Mouse (Mus musculus) WW6 (cell line): ENCODE measurements around the gene Tmem132c.

Source experiments
- DNase-seq: peaks from one replicate; pipeline ENCODE4 v3.0.0-alpha.2; 2013; ENCODE audit warnings: low read depth, low spot score

The Tmem132c gene

GRCm38 (mm10) chr5:127488666-127489065 lies 247.1 kb downstream of the Tmem132c start:
- DNase-seq, result no peak

DNA sequence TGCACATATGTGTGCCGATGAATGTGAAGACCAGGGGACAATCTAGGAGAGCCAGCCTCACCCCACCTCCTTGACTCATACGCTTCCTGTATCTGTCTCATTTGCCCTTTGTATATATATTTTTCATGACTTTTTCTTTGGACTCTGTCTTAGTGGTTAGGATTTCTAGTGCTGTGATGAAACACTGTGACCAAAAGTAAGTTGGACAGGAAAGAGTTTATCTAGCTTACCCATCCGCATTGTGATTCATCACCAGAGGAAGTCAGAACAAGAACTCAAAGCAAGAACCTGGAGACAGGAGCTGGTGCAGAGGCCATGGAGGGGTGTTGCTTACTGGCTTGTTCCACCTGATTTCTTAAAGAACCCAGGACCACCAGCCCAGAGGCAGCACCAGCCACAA lies 250.1 kb downstream of the Tmem132c start:
- no peak for DNase-seq

DNA sequence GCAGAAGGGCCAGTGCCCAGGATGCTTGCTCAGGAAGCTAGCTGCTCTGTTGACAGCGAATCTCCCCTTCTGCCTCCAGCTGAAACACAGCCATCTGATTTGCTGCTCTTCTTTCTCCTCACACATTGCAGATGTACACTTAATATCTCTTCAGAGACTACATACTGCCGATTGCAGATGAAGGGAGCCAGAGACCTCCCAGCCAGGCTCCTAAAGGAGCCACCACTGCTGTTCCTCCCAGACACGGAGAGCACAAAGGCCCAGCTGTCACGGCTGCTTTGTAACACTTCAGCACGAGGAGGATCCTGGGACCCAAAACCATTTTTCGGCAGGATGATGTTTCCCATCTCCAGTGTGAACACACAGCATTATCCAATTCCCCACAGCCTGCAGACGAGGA lies 255.3 kb downstream of the Tmem132c start:
- DNase-seq, result no peak

GRCm38 (mm10) chr5:127499151-127499827 lies 257.7 kb downstream of the Tmem132c start:
- no peak for DNase-seq

GRCm38 (mm10) chr5:127502838-127503237 lies 261.2 kb downstream of the Tmem132c start:
- DNase-seq, result no peak

- DNase-seq, result no peak
Measured at GRCm38 (mm10) chr5:127505697-127506096, 264.1 kb downstream of the Tmem132c start.

DNA sequence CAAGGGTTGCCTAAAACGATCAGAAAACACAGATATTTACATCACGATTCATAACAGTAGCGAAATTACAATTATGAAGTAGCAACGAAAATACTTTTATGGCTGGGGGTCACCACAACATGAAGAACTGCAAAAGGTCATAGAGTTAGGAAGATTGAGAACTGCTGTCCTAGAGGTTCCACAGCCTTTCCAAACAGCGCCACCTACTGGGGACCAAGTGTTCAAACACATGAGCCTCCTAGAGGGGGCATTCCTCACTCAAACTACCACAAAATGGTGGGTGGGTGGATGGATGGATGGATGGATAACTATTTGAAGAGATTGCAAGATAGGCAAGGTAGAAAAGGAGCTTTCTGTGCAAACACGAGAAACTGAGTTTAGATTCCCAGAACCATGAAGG lies 270.0 kb downstream of the Tmem132c start:
- DNase-seq, result no peak

DNA sequence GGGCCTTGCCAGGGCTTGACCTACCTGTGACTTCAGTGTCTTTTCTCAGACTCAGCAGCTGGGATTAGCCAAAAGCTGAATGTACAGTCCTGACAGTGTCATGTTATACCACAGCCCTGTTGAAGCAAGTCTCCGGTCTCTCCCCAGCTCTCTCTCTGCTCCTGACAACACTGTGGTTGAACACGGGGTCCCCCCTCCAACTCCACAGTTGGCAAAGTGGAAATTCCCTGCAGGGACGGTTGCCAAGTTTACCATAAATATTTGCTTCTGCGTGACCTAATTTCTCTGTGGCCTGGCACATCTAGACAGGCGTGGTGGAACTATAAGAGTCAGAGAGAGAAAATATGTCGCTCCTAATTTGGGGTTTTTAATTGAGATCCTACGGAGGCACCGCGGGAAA lies 274.4 kb downstream of the Tmem132c start:
- DNase-seq, result no peak

DNA sequence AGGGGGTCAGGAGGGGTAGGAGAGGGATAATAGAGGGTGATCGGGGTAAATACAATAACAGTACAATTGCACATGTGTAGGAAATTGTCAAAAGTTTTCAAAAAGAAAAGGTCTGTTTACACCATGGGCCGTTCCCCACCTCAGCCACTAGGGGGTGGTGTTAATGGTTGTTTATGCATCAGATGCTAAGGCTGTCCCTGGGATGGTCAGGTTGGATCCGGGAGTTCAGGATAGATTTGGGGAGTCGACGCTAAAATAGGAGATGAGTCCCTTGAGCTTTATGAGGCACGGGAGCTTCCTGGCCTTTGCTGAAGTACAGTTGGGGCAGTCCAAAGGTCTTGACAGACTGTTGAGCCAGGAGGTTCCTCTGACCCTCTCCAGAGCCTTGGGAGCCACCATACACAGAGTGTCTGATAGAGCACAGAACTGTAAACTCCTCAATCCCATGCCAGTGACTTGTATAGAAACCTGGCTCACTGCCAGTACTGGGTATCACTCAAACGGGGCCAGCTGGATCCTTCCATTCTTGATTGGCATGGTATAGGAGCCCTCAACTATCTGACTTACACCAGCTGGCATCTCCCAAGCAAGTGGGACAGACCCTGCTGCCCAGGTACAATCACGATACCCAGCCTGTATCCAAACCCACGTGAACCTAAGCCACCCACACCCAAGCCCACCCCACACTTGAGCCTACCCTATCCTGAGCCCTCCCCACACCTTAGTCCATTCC lies 281.3 kb downstream of the Tmem132c start:
- DNase-seq, result no peak

DNA sequence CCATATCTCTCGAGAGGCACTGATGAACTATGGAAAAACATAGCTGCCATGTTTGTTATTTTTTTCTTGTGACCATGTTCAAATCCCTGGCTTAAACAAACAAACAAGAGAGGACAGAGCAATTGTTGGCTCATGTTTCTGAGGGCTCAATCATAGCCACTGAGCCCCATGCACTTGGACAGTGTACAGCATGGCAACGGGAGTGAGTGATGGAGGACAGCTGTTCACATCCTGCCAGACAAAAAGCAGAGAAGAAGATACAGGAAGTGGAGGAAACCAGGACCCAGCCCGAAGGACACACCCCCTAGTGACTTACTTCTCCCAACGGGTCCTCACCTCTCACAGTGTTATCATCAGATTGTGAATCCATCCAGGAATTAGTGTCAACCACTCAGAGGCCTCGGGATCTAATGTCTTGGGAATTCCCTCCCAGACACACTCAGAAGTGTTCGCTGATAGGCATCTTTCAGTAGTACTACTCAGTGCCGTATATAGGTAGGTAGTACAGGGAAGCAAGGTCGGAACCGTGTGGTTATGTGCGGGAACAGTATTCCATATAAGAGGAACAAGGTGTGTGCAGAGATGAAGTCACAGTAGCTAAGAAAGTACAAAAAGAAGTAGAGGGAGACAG lies 285.9 kb downstream of the Tmem132c start:
- no peak for DNase-seq

GRCm38 (mm10) chr5:127537508-127537907 lies 295.9 kb downstream of the Tmem132c start:
- no peak for DNase-seq

DNA sequence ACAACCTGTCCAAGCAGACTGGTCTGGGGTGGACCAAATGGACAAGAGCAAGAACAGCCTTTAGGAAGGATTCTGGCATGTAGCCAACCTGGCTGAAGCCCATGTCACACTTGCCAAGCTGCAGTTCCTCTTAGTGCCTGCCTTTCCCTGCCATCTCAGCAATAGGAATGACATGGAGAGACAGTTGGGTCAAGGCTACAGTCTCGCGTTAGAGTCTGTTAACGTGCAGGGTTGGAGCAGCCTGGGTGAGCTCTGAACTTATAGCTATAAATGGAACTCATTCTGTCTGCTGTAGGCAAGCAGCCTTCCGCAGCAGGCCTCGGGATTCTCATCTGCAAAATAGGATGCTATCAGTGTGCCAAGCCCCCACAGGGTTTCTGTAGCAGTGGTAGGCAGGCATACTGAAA lies 305.0 kb downstream of the Tmem132c start:
- no peak for DNase-seq

GRCm38 (mm10) chr5:127548136-127548535 lies 306.5 kb downstream of the Tmem132c start:
- DNase-seq, result no peak

DNA sequence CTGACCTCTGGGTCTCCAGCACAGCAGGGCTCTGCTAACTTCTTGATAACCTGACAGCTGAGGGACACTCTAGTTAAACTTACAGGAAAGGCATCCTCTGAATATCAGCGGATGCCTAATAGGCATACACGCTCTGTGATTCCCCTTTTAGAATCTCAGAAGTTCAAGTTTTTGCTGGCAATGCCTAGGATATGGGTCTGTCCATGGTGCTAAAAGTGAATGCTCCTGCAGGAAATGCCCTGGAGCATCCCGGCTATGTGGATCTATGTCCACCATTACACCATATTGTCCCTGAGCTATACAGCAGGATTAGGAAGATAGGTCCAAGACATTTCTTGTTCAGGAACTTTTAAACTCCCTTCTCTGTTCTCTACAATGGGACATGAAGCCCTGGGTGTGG lies 319.5 kb downstream of the Tmem132c start:
- DNase-seq, result no peak

DNA sequence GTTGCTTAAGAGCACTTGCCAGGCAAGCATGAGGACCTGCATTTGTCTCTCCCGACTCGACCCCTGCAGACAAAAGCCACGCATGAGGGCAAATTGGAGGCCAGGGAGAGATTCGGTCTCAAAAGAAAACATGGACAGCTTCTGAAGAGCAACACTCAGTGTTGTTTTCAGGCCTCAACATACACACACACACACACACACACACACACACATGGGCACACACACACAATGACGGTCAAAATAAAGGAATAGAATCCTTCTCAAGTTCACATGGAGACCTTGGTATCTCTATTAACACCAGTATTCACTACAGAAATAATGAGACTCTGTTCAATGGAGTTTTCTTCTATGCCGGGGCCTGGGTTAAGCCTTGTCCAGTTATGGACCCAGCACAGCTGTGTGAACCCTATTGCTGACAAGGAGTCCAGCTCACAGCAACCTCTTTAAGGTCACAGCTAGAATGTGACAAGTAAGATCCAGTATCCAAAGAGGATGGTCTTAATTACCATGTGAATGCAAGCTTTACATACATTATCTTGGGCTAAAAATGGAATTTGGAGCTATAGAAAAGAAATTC lies 325.6 kb downstream of the Tmem132c start:
- DNase-seq, result no peak

- no peak for DNase-seq
Measured at GRCm38 (mm10) chr5:127577419-127577818, 335.8 kb downstream of the Tmem132c start.

GRCm38 (mm10) chr5:127583658-127584057 lies 342.1 kb downstream of the Tmem132c start:
- DNase-seq, result peak; percentile 42

DNA sequence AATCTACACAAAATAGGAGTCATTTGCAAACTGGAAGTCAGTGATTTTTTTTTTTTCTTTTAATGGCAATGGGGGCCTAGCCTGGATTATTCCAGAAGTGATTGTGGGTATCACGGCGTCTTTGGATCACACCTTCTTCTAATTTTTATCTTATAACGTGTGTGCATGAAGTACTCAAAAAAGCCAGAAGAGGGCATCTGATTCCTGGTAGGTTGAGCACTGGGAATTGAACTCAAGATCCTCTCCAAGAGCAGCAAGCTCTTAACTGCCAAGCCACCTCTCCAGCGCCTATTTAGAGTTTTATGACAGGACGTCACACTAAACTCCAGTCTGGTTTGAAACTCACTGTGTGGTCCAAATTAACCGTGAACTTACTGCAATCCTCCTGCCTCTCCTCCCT lies 346.2 kb downstream of the Tmem132c start:
- no peak for DNase-seq

GRCm38 (mm10) chr5:127592406-127592805 lies 350.8 kb downstream of the Tmem132c start:
- no peak for DNase-seq

DNA sequence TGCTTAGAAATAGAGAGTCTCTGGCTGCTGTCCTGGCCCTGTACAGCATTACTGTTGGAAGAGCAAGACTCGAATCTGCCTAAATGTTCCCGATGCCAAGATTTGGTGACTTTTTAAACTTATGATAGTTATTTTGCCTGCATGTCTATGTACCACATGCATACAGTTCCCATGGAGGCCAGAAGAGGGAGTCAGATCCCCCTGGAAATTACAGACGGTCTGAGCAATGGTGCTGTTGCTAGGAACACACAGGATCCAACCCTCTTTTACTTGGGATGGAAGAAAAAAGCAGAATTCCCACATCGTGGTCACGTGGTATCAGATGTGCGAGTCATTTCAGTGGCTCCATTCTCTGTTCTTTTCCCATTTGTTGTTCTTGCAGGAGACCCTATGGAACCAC lies 351.2 kb downstream of the Tmem132c start:
- DNase-seq, result no peak

GRCm38 (mm10) chr5:127595676-127596075 lies 354.1 kb downstream of the Tmem132c start:
- no peak for DNase-seq

DNA sequence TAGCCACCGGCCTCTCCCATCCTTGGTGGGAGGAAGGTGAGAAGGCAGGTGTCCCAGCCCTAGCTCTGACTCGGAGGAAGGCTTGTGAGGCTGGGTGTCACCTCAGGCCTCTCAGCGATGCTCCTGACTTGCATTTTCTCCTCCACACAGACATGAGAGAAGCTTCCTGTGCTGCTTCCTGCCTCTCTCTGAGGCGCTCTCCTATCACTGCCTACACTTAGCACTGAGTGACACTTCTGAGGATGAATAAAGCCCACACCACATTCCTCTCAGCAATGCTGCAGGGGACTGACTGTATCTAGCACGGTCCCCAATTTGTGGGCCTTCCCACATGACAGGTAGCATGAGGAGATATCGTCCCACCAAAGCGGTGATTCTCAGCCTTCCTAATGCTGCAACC lies 355.3 kb downstream of the Tmem132c start:
- DNase-seq, result no peak

DNA sequence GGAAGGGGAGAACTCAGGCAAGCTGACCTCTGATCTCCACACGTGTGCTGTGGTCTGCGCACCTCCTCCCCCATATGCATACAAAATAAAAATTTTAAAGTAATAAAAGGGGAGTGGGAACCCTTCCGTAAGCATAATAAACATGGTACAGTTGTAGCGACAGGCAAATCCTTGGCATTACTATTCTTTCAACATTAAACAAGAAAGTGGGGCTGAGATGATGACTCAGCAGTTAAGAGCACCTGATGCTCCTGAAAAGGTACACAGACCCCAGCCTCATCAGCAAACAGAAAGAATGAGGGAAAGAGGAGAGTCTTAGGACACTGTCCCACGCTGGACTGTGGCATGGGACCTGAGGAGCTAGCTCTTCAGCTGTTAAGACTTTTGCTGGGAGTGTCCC lies 361.4 kb downstream of the Tmem132c start:
- no peak for DNase-seq
